Mouse (Mus musculus) forebrain, postnatal 0 days (tissue): Measurements from ENCODE around the gene Abracl. TPM values are rescaled to one million over a fixed set of nuclear protein-coding genes. Genes with fewer than 3 reads are reported as not detected.

ENCODE experiments used
- ATAC-seq: fragments of 200-750 bp; cut with Nextera tagmentation; 2 replicates; pipeline ENCODE4 v1.8.0; 2017; ENCODE audit warnings: mild to moderate bottlenecking, moderate library complexity
- DNase-seq: peaks from one replicate; pipeline ENCODE4 v3.0.0-alpha.2; 2015
- H3K27ac ChIP-seq: fragments of 300-500 bp; sonication (generic); 2 replicates; pipeline ENCODE4 v1.5.1; 2014; ENCODE audit warnings: low read depth, mild to moderate bottlenecking, antibody characterized with exemption, low read length, moderate library complexity, mixed read lengths
- H3K27me3 ChIP-seq: fragments of 300-500 bp; sonication (generic); 2 replicates; pipeline ENCODE4 v1.6.1; 2014; ENCODE audit warnings: mild to moderate bottlenecking, low read length, mixed read lengths; ENCODE audit not compliant: insufficient read depth
- H3K36me3 ChIP-seq: fragments of 300-500 bp; sonication (generic); 2 replicates; pipeline ENCODE4 v1.6.1; 2014; ENCODE audit warnings: mild to moderate bottlenecking, moderate library complexity; ENCODE audit not compliant: insufficient read depth
- H3K4me1 ChIP-seq: fragments of 300-500 bp; sonication (generic); 2 replicates; pipeline ENCODE4 v1.6.1; 2014; ENCODE audit warnings: antibody characterized with exemption; ENCODE audit not compliant: insufficient read depth
- H3K4me2 ChIP-seq: fragments of 300-500 bp; sonication (generic); 2 replicates; pipeline ENCODE4 v1.6.1; 2014; ENCODE audit warnings: low read depth, mild to moderate bottlenecking, moderate library complexity
- H3K4me3 ChIP-seq: fragments of 300-500 bp; sonication (generic); 2 replicates; pipeline ENCODE4 v1.5.1; 2014; ENCODE audit warnings: low read depth, low read length, mixed read lengths
- H3K9ac ChIP-seq: fragments of 300-500 bp; sonication (generic); 2 replicates; pipeline ENCODE4 v1.6.1; 2014; ENCODE audit warnings: mild to moderate bottlenecking
- H3K9me3 ChIP-seq: fragments of 300-500 bp; sonication (generic); 2 replicates; pipeline ENCODE4 v1.6.1; 2016; ENCODE audit warnings: low read length
- CTCF ChIP-seq: sonication (generic); IDR thresholded peaks from 2 replicates; pipeline ENCODE4 v1.5.1; 2016; ENCODE audit warnings: antibody characterized with exemption, control low read depth, low read depth
- WGBS: fragments of 180-500 bp; shearing (Covaris S2); extraction: QIAGEN DNeasy Blood & Tissue Kit; methylation state at CpG from one replicate; pipeline ENCODE4 v1.1.7; 2014; 5-methylcytosine and 5-hydroxymethylcytosine counted together
- polyA plus RNA-seq: library from polyadenylated mRNA; unstranded; fragments of >200 nt; fragmentation: Nextera tagmentation; extraction: Ambion mirVana; gene quantifications from 2 replicates; pipeline ENCODE4 v1.2.1, GENCODE M21; 2015
- total RNA-seq: library from RNA; depleted of rRNA; stranded (reverse); fragments of >200 nt; gene quantifications from 2 replicates; pipeline ENCODE4 v1.2.3, GENCODE M21; 2014; rRNA removed

Gene Abracl
- total RNA-seq (39.1 and 95.3 TPM in 2 replicates), polyA plus RNA-seq (71.2 and 132 TPM in 2 replicates)

GRCm38 (mm10) chr10:18022741-18023347 is at the start of gene Abracl:
TSS of gene Abracl (minus strand) at chr10:18023288.
- Histone ChIP-seq H3K4me2 (peak within 1 kb of the TSS; percentile 69), H3K4me3 (peak within 1 kb of the TSS; percentile 69), H3K27me3 (no peaks in the 10 kb centered on the region), H3K27ac (peak within 1 kb of the TSS; percentile 94), H3K36me3 (0 out of 2 replicates have a peak, but pooled peaks cover 4% of the 10 kb centered on the region), H3K4me1 (no peaks in the 10 kb centered on the region), H3K9me3 (no peaks in the 10 kb centered on the region), H3K9ac (peak within 1 kb of the TSS; percentile 90)
- WGBS = 4% methylated on average over 37 of the region's 37 CpGs
- ATAC-seq = peak; percentile 92
- peak; percentile 77 for DNase-seq
- TF ChIP-seq CTCF = peak; percentile 55; the same call in 1 of the 2 replicates

DNA sequence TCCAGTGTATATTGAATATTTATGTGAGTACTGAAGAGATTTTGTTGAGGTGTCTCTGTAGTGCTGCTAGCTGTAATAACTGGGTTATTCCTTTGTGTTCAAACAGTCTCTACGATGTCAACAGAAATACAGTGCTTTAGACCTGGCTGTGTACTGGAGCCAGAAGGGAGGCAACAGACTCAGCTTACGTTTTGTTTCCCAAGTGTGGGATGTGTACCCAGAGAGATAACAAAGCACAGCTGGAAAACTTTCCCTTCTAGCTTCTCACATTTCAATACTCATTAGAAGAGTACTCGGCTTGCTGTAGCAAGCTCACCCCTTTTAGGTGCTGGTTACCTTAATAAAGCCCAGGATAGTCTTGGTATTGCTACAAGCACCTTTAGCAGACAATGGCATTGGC is 49.8 kb upstream of the Abracl start:
- H3K9ac ChIP-seq = no peak overlapping the region
- H3K36me3 ChIP-seq = no peaks in the 10 kb centered on the region
- DNase-seq (no peak), ATAC-seq (no peak)
- 73% methylated on average over 3 of the region's 3 CpGs for WGBS
- no peak overlapping the region for H3K4me2 ChIP-seq
- no peak overlapping the region for H3K4me3 ChIP-seq
- no peak for TF ChIP-seq CTCF
- no peak overlapping the region for H3K27ac ChIP-seq
- no peaks in the 10 kb centered on the region for H3K4me1 ChIP-seq
- H3K27me3 ChIP-seq = no peaks in the 10 kb centered on the region
- H3K9me3 ChIP-seq = no peaks in the 10 kb centered on the region

GRCm38 (mm10) chr10:18070616-18071015 is 47.5 kb upstream of the Abracl start:
- no peak for DNase-seq
- Histone ChIP-seq H3K27ac (no peak overlapping the region), H3K27me3 (no peaks in the 10 kb centered on the region), H3K4me2 (no peak overlapping the region), H3K9me3 (no peaks in the 10 kb centered on the region), H3K4me3 (no peak overlapping the region), H3K36me3 (no peaks in the 10 kb centered on the region), H3K4me1 (no peaks in the 10 kb centered on the region), H3K9ac (no peak overlapping the region)
- ATAC-seq = no peak
- WGBS = 84% methylated on average over 2 of the region's 2 CpGs
- TF ChIP-seq CTCF = no peak

GRCm38 (mm10) chr10:18070144-18070543 is 47.1 kb upstream of the Abracl start:
- ATAC-seq (0 out of 2 replicates have a peak, but pooled peaks have one; percentile 29), DNase-seq (peak; percentile 43)
- H3K4me2 ChIP-seq = no peak overlapping the region
- 36% methylated on average over 3 of the region's 3 CpGs for WGBS
- no peak overlapping the region for H3K9ac ChIP-seq
- no peaks in the 10 kb centered on the region for H3K4me1 ChIP-seq
- no peaks in the 10 kb centered on the region for H3K27me3 ChIP-seq
- H3K27ac ChIP-seq = no peak overlapping the region
- no peaks in the 10 kb centered on the region for H3K9me3 ChIP-seq
- no peaks in the 10 kb centered on the region for H3K36me3 ChIP-seq
- TF ChIP-seq CTCF = no peak
- H3K4me3 ChIP-seq = no peak overlapping the region

DNA sequence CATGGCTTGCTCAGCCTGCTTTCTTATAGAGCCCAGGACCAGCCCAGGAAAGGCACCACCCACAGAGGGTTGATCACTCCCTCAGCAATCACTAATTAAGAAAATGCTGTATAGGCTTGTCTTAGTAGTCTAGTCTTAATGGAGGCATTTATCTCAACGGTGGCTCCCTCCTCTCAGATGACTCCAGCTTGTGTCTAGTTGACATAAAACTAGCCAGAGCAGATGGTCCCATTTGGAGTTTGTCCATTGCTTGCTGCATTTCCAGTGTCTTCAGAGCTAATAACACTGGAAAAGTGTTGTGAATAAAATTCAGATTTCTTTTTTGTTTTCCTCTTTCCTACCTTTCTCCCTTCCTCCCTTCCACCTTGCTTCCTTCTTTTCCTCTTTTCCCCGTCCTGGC is 46.5 kb upstream of the Abracl start:
- H3K27ac ChIP-seq = no peak overlapping the region
- no peak overlapping the region for H3K9ac ChIP-seq
- no peak for TF ChIP-seq CTCF
- no peaks in the 10 kb centered on the region for H3K27me3 ChIP-seq
- DNase-seq (no peak), ATAC-seq (no peak)
- no peaks in the 10 kb centered on the region for H3K4me1 ChIP-seq
- WGBS = 63% methylated on average over 2 of the region's 2 CpGs
- H3K4me3 ChIP-seq = no peak overlapping the region
- H3K9me3 ChIP-seq = no peaks in the 10 kb centered on the region
- no peaks in the 10 kb centered on the region for H3K36me3 ChIP-seq
- H3K4me2 ChIP-seq = no peak overlapping the region

DNA sequence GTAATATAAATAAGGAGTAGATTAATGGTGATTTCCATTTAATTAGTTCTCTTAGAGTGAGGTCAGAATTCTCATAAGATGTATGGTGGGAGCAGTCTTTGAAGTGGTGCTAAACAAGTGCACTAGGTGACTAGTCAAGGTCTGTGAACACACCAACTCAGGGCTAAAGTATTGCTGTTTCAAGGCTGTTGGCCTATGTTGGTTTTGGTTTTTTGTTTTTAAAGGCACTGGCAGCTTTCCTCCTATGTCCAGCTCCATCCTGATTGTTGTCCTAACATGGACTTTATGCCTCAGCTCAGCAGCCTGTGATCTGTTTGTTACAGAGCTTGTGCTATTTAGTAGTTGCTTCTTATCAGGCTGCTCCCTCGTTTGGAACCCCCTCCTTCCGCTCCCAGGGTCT is 45.8 kb upstream of the Abracl start:
- Histone ChIP-seq H3K4me3 (no peak overlapping the region), H3K4me1 (no peaks in the 10 kb centered on the region), H3K36me3 (no peaks in the 10 kb centered on the region), H3K27me3 (no peaks in the 10 kb centered on the region), H3K9me3 (no peaks in the 10 kb centered on the region), H3K4me2 (no peak overlapping the region), H3K27ac (no peak overlapping the region), H3K9ac (no peak overlapping the region)
- no peak for DNase-seq
- no peak for TF ChIP-seq CTCF
- no peak for ATAC-seq
- 90% methylated on average over 2 of the region's 2 CpGs for WGBS

- TF ChIP-seq CTCF = no peak
- H3K27ac ChIP-seq = no peak overlapping the region
These were observed 44.8 kb upstream of the Abracl start for GRCm38 (mm10) chr10:18067761-18068446.

More at GRCm38 (mm10) chr10:18067761-18068446, 44.8 kb upstream of the Abracl start:
- Histone ChIP-seq H3K9ac (no peak overlapping the region), H3K9me3 (no peaks in the 10 kb centered on the region), H3K4me2 (no peak overlapping the region), H3K4me3 (no peak overlapping the region), H3K4me1 (no peaks in the 10 kb centered on the region), H3K27me3 (no peaks in the 10 kb centered on the region), H3K36me3 (no peaks in the 10 kb centered on the region)
- WGBS = 59% methylated on average over 10 of the region's 10 CpGs
- DNase-seq (no peak), ATAC-seq (no peak)
